Mouse (Mus musculus) hindbrain, embryonic 16.5 days (tissue): ENCODE results near the gene Hemk1. TPM values are rescaled to one million over a fixed set of nuclear protein-coding genes. Genes with fewer than 3 reads are reported as not detected.

ENCODE experiments used
- ATAC-seq: fragments of 200-750 bp; cut with Nextera tagmentation; 2 replicates; pipeline ENCODE4 v1.8.0; 2017; ENCODE audit warnings: moderate TSS enrichment, moderate library complexity
- H3K27ac ChIP-seq: fragments of 300-500 bp; sonication (generic); 2 replicates; pipeline ENCODE4 v1.5.1; 2014; ENCODE audit warnings: low read depth, mild to moderate bottlenecking, control low read depth, low read length, moderate library complexity
- H3K27me3 ChIP-seq: fragments of 300-500 bp; sonication (generic); replicated peaks from 2 replicates; pipeline ENCODE4 v1.6.1; 2014; ENCODE audit warnings: low read length; ENCODE audit not compliant: control insufficient read depth, insufficient read depth
- H3K36me3 ChIP-seq: fragments of 300-500 bp; sonication (generic); 2 replicates; pipeline ENCODE4 v1.6.1; 2014; ENCODE audit warnings: mild to moderate bottlenecking, low read length, moderate library complexity, mixed read lengths; ENCODE audit not compliant: control insufficient read depth, insufficient read depth
- H3K4me1 ChIP-seq: fragments of 300-500 bp; sonication (generic); 2 replicates; pipeline ENCODE4 v1.6.1; 2014; ENCODE audit warnings: low read depth, low read length; ENCODE audit not compliant: control insufficient read depth, insufficient read depth
- H3K4me2 ChIP-seq: fragments of 300-500 bp; sonication (generic); 2 replicates; pipeline ENCODE4 v1.6.1; 2014; ENCODE audit warnings: mild to moderate bottlenecking, low read length, control low read depth, moderate library complexity
- H3K4me3 ChIP-seq: fragments of 300-500 bp; sonication (generic); 2 replicates; pipeline ENCODE4 v1.5.1; 2014; ENCODE audit warnings: mild to moderate bottlenecking, low read length, control low read depth, moderate library complexity
- H3K9ac ChIP-seq: fragments of 300-500 bp; sonication (generic); 2 replicates; pipeline ENCODE4 v1.6.1; 2014; ENCODE audit warnings: low read depth, mild to moderate bottlenecking, control low read depth, low read length, moderate library complexity
- H3K9me3 ChIP-seq: fragments of 300-500 bp; sonication (generic); 2 replicates; pipeline ENCODE4 v1.6.1; 2014; ENCODE audit warnings: mild to moderate bottlenecking, low read length, moderate library complexity; ENCODE audit not compliant: control insufficient read depth
- WGBS: fragments of 180-500 bp; shearing (Covaris S2); extraction: QIAGEN DNeasy Blood & Tissue Kit; methylation state at CpG from one replicate; pipeline ENCODE4 v1.1.7; 2014; 5-methylcytosine and 5-hydroxymethylcytosine counted together
- polyA plus RNA-seq: library from polyadenylated mRNA; unstranded; fragments of >200 nt; fragmentation: Nextera tagmentation; extraction: Ambion mirVana; gene quantifications from 2 replicates; pipeline ENCODE4 v1.2.1, GENCODE M21; 2015

Gene Hemk1
- polyA plus RNA-seq, 1 experiment from 2014 or later: 17.5 TPM

DNA sequence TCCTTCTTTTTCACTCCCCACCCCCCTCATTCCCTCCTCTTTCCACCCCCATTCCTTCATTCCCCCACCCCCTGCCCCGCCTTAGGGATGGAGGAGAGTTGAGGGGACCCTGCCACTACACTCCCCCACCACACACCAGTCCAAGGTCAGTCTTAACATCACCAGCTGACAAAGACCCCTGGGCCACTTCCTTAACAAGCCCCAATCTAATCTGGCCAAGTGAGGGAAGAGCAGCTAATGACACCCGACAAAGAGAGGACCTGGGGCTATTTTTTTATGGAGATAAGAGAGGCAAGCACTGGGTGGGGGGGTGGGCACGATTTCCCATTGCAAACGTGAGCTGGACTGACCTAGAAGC is 31.9 kb upstream of the Hemk1 start:
- WGBS: 21% methylated on average over 4 of the region's 4 CpGs
- no peaks in the 10 kb centered on the region for H3K9me3 ChIP-seq
- H3K27ac ChIP-seq: no peak overlapping the region; the same call in 1 of the 2 replicates
- no peak overlapping the region; the same call in 1 of the 2 replicates for H3K9ac ChIP-seq
- no peaks in the 10 kb centered on the region; the same call in 1 of the 2 replicates for H3K4me1 ChIP-seq
- no peak for ATAC-seq
- no peak overlapping the region for H3K4me2 ChIP-seq
- no peak overlapping the region for H3K4me3 ChIP-seq
- no peaks in the 10 kb centered on the region for H3K36me3 ChIP-seq
- no peaks in the 10 kb centered on the region for H3K27me3 ChIP-seq

DNA sequence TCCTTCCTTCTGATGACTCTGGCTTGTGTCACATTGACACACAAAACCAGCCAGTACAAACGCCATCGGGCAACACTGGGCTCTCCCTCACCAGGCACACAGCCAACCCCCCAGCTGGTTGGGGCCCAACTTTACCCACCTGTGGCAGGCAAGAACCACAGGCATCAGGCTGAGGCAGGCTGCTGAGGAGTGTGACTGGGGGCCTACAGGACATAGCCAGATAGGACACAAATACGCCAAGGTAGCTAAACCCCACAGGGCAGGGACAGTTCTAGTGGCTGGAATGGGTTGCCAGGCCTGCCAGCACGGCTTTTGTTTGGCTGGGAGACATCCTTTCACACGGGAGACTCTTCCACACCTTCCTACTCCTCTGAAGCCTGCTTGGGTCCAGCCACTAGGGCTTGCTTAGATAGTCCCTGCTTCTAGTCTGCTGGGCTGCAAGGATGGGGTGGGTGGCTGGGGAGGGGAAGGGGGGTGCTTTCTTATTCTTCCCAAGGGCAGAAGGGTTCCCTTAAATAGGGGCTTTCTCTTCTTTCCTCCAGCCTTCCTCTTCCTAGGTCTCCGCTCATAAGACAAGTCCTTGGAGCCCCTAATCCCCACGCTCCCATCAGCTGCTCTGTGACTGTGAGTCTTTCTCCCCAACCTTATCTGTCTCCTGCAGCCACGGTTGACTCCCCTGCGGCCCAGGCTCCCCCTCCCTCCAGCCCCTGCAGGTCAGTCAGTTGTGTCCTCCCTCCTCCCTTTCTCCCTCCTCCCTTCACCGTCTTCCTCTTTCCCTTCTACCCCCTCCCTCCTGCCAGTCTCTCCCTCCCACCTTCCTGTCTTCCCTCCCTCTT is 31.3 kb upstream of the Hemk1 start:
- Histone ChIP-seq H3K9me3 (no peaks in the 10 kb centered on the region), H3K9ac (no peak overlapping the region; the same call in 1 of the 2 replicates), H3K4me1 (no peaks in the 10 kb centered on the region; the same call in 1 of the 2 replicates), H3K27ac (no peak overlapping the region; the same call in 1 of the 2 replicates), H3K27me3 (no peaks in the 10 kb centered on the region), H3K4me2 (no peak overlapping the region), H3K36me3 (no peaks in the 10 kb centered on the region), H3K4me3 (no peak overlapping the region)
- 41% methylated on average over 10 of the region's 10 CpGs for WGBS
- no peak for ATAC-seq

DNA sequence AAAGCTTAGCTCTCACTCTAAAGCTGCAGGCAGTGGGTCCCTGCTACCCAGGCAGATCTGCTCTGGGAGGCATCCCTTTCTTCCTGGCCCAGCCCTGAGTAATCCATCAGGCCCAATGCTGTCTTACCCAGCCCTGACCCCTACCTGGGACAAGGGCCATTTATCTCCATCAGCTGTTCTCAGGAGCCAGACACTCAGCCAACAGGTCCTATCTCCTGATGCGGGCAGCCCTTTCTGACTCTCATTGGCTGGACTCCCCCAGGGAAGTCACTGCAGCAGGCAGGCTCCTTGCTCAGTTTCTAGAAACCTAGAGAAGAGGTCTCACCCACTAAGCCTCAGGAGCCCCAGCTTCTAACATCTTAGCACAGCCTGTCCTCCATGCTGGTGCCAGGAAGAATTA is 30.2 kb upstream of the Hemk1 start:
- no peak overlapping the region for H3K4me2 ChIP-seq
- H3K9ac ChIP-seq: no peak overlapping the region
- no peaks in the 10 kb centered on the region for H3K9me3 ChIP-seq
- no peaks in the 10 kb centered on the region for H3K27me3 ChIP-seq
- ATAC-seq: no peak
- H3K4me3 ChIP-seq: no peak overlapping the region
- H3K36me3 ChIP-seq: no peaks in the 10 kb centered on the region
- WGBS: 86% methylated on average over 1 of the region's 1 CpGs
- no peak overlapping the region for H3K27ac ChIP-seq
- no peaks in the 10 kb centered on the region; the same call in 1 of the 2 replicates for H3K4me1 ChIP-seq

DNA sequence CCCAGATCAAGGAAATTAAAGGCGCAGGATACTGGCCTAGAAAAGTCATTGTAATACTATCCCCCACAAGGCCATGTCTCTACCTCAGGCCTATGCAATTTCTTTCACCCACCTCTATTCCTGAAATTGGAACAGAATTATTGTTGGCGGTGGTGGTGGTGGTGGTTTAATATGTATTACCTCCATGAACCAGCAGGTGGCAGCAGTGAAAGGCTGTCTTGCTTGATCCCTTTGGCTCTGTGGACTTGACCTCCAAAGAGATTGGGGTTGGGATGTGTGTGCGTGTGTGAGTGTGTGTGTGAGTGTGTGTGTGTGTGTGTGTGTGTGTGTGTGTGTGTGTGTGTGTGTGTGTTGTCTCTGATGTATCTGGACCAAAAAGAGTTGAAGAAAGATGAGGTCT is 28.5 kb upstream of the Hemk1 start:
- ATAC-seq: no peak
- Histone ChIP-seq H3K27me3 (no peaks in the 10 kb centered on the region), H3K9me3 (no peaks in the 10 kb centered on the region), H3K4me2 (no peak overlapping the region), H3K9ac (no peak overlapping the region), H3K4me1 (no peaks in the 10 kb centered on the region; the same call in 1 of the 2 replicates), H3K27ac (no peak overlapping the region), H3K4me3 (no peak overlapping the region), H3K36me3 (no peaks in the 10 kb centered on the region)
- 5% methylated on average over 3 of the region's 3 CpGs for WGBS

DNA sequence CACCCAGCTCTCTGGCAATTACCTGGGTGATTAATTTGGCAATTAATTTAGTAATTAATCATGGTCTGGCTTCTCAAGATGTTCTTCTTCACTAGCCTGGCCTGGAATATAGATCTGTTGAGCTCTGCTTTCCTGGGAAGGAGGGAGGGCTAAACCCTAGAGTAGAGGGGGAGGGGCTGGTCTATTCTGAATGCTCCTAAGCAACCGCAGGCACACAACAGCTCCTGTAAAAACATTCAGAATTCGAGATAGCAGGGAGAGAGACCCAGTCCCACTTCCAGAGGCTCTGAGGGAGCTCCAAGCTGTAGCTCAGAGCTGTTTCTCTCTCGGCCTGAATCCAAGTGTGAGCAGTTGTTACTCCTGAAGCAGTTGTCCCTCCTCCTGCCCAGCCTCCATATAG is 22.8 kb upstream of the Hemk1 start:
- H3K27ac ChIP-seq: no peak overlapping the region
- H3K9ac ChIP-seq: no peak overlapping the region
- WGBS: 15% methylated on average over 3 of the region's 3 CpGs
- H3K4me3 ChIP-seq: no peak overlapping the region
- ATAC-seq: peak; percentile 44; the same call in 1 of the 2 replicates
- H3K27me3 ChIP-seq: no peaks in the 10 kb centered on the region
- peaks cover 9% of the 10 kb centered on the region for H3K4me1 ChIP-seq
- H3K9me3 ChIP-seq: no peaks in the 10 kb centered on the region
- no peaks in the 10 kb centered on the region for H3K36me3 ChIP-seq
- H3K4me2 ChIP-seq: no peak overlapping the region

DNA sequence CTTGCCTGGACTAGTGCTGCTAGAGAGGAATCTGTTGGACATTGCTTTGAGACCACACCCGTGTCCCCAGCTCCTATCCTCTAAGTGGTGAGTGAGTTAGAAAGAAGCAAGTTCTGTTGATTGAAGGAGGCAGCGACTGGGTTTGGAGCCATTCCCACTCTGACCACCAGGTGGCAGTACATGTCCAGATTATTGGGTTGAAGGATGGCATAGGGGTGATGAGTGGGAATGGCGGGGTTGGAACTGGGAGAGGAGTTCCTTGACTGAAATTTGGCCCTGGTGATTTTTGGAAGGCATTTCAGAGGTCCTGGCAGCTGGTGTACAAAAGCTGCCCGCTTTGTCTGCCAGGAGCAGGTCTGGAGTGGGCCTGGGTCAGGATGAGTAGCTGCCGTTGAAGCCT is 19.5 kb upstream of the Hemk1 start:
- ATAC-seq: peak; percentile 43; the same call in 1 of the 2 replicates
- Histone ChIP-seq H3K4me1 (peaks cover 9% of the 10 kb centered on the region), H3K9ac (no peak overlapping the region), H3K4me3 (no peak overlapping the region), H3K9me3 (no peaks in the 10 kb centered on the region), H3K27me3 (no peaks in the 10 kb centered on the region; the same call in 1 of the 2 replicates), H3K36me3 (no peaks in the 10 kb centered on the region), H3K27ac (no peak overlapping the region), H3K4me2 (no peak overlapping the region)
- 9% methylated on average over 5 of the region's 5 CpGs for WGBS

DNA sequence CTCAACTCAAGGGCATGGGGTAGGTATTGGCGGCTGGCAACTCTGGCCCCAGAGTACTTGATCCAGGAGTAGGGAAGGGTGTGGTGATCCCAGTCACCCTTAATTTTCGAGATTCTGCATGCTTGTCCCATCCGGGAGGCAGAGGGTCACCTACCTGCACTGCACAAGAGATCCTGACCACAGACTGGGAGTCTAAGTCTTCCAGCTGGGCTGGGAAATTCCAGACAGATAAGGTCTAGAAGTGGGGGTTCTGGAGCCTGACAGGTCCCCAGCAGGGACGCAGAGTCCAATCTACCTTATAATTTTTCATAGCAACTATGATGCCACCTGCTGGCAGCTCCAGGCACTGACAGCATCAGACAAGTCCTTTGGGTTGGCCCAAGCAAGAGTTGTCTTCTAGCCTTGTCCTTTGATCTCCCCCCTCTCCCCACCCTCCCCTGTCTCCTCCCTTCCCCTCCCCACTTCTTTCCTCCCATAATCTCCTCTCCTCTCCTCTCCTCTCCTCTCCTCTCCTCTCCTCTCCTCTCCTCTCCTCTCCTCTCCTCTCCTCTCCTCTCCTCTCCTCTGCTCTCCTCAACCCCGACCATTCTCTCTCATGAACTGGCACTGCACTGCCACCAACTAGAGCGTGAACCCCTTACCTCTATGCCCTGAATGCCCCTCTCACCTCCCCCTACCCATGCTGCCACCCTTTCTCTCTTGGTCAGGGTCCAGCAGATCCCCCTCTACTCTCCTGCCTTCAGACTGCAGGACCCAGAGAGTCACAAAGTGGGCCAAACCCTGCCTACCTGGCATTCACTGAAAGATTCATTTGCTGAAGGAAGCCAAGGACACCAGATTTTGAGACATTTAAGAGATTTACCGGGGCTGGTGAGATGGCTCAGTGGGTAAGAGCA is 18.0 kb upstream of the Hemk1 start:
- H3K36me3 ChIP-seq: no peaks in the 10 kb centered on the region
- peaks cover 5% of the 10 kb centered on the region for H3K4me1 ChIP-seq
- no peak overlapping the region for H3K4me3 ChIP-seq
- WGBS: 57% methylated on average over 7 of the region's 7 CpGs
- no peak overlapping the region for H3K27ac ChIP-seq
- ATAC-seq: no peak
- H3K9me3 ChIP-seq: no peaks in the 10 kb centered on the region
- H3K27me3 ChIP-seq: no peaks in the 10 kb centered on the region; the same call in 1 of the 2 replicates
- no peak overlapping the region for H3K4me2 ChIP-seq
- no peak overlapping the region for H3K9ac ChIP-seq

DNA sequence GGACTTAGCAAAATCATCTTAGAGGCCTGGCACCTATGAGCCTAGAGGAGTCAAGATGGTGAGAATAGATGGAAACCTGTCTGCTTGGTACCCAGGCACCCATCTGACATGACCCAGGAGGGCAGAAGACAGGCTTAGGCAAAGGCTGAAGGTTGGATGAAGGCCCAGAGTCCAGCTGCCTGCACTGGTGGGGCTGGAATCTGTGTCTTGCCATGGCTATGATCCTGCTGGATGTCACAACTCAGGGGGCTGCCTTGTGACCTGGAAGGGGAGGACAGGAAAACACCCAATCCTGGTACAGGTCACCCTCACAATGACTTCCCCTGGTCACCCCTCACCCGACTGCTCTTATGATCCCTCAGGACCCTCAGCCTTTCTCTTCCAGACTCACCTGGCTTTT is 16.7 kb upstream of the Hemk1 start:
- WGBS: 75% methylated on average over 1 of the region's 1 CpGs

DNA sequence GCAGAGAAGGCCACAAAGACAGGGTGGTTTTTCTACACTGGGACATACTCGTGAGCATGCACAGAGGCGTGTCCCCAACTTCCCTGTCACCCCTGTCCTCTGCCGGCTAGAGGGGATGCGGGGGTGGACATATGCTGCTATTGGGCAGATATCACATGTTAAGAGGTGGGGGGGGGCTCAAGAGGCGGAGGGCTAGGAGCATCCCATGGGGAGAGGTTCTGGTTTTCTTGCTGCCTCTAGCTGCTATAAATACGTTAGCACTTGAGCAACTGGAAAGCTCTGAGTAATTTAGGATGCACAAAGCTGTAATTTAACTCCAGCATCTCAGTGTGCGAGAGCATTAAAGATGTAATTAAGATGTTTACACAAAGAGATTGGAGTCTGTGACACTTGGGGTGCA is 11.2 kb upstream of the Hemk1 start:
- Histone ChIP-seq H3K4me1 (peaks cover under 1% of the 10 kb centered on the region; the same call in 1 of the 2 replicates), H3K27me3 (no peaks in the 10 kb centered on the region), H3K9ac (no peak overlapping the region), H3K4me3 (no peak overlapping the region), H3K27ac (no peak overlapping the region), H3K9me3 (no peaks in the 10 kb centered on the region), H3K36me3 (no peaks in the 10 kb centered on the region), H3K4me2 (no peak overlapping the region)
- WGBS: 68% methylated on average over 7 of the region's 7 CpGs
- no peak for ATAC-seq

More for the DNA sequence above, 16.7 kb upstream of the Hemk1 start:
- Histone ChIP-seq H3K9me3 (no peaks in the 10 kb centered on the region), H3K36me3 (no peaks in the 10 kb centered on the region), H3K4me2 (no peak overlapping the region), H3K9ac (no peak overlapping the region; the same call in 1 of the 2 replicates), H3K27me3 (no peaks in the 10 kb centered on the region; the same call in 1 of the 2 replicates), H3K4me3 (no peak overlapping the region), H3K4me1 (no peaks in the 10 kb centered on the region), H3K27ac (no peak overlapping the region)
- ATAC-seq: no peak
